Comparison of ENCODE assay signal across 9 mouse cellular contexts in genomic region chr13:29823906-29824305, GRCm38 (mm10). TPM values are rescaled to one million over a fixed set of nuclear protein-coding genes. Genes with fewer than 3 reads are reported as not detected.
A peak's percentile ranks its signal among the peaks of the same experiment; 100 is the strongest.
DNase-seq lines count a peak whose midpoint lies in the region; ATAC-seq and TF ChIP-seq lines count a peak whose summit lies in the region.
"Had no signal": no experiment of that assay in that cellular context is flagged by ENCODE, and none has a peak within 500 bp of the region (broad histone marks: within the 10 kb centered on the region; RNA-seq: fewer than 3 reads in every experiment).

No protein-coding gene starts in this region.

- H3K9ac ChIP-seq in kidney, embryonic 15.5 days: no peak overlapping the region
- H3K9ac ChIP-seq in intestine, embryonic 15.5 days: no peak overlapping the region
- no peak overlapping the region for H3K9ac ChIP-seq in midbrain, postnatal 0 days (replicated peaks; ENCODE audit: low read length, poor library complexity, severe bottlenecking)
- H3K9ac ChIP-seq: liver, embryonic 14.5 days had no signal

- H3K36me3 ChIP-seq in kidney, embryonic 15.5 days: no peaks in the 10 kb centered on the region
- H3K36me3 ChIP-seq in kidney, adult 2 months (ENCODE audit: control insufficient read depth, insufficient read depth, low read length): no peaks in the 10 kb centered on the region
- H3K36me3 ChIP-seq in embryonic facial prominence, embryonic 10.5 days (replicated peaks): no peaks in the 10 kb centered on the region
- no peaks in the 10 kb centered on the region for H3K36me3 ChIP-seq in intestine, embryonic 15.5 days
- H3K36me3 ChIP-seq in midbrain, postnatal 0 days (ENCODE audit: insufficient read depth, low read length): no peaks in the 10 kb centered on the region

- no peaks in the 10 kb centered on the region for H3K4me1 ChIP-seq in kidney, embryonic 15.5 days
- no peaks in the 10 kb centered on the region for H3K4me1 ChIP-seq in kidney, adult 2 months (ENCODE audit: control insufficient read depth, insufficient read depth, low read length)
- H3K4me1 ChIP-seq in embryonic facial prominence, embryonic 10.5 days: peaks cover 12% of the 10 kb centered on the region; the same call in 1 of the 2 replicates
- no peaks in the 10 kb centered on the region; the same call in 1 of the 2 replicates for H3K4me1 ChIP-seq in intestine, embryonic 15.5 days (replicated peaks)
- no peaks in the 10 kb centered on the region for H3K4me1 ChIP-seq in midbrain, postnatal 0 days (ENCODE audit: insufficient read depth, low read length)

- H3K27ac ChIP-seq in kidney, embryonic 15.5 days: no peak overlapping the region
- H3K27ac ChIP-seq in kidney, adult 2 months (ENCODE audit: insufficient read depth, low read depth, low read length): no peak overlapping the region
- peak overlapping the region; percentile 40; the same call in 1 of the 2 replicates for H3K27ac ChIP-seq in embryonic facial prominence, embryonic 10.5 days (replicated peaks)
- H3K27ac ChIP-seq in intestine, embryonic 15.5 days: no peak overlapping the region
- H3K27ac ChIP-seq in midbrain, postnatal 0 days (ENCODE audit: low read depth, low read length): no peak overlapping the region
- H3K27ac ChIP-seq: liver, embryonic 14.5 days had no signal

- TF ChIP-seq CTCF in kidney, adult 2 months (conservative IDR thresholded peaks at IDR 0.05; ENCODE audit: insufficient read depth, insufficient read length, low read depth, low read length): no peak
- TF ChIP-seq CTCF in midbrain, postnatal 0 days (IDR thresholded peaks at IDR 0.05): peak; percentile 78

- H3K4me2 ChIP-seq in kidney, embryonic 15.5 days: no peak overlapping the region
- H3K4me2 ChIP-seq in intestine, embryonic 15.5 days (replicated peaks): no peak overlapping the region
- no peak overlapping the region for H3K4me2 ChIP-seq in midbrain, postnatal 0 days (ENCODE audit: low read depth, low read length, poor library complexity, severe bottlenecking)

- WGBS in kidney, embryonic 15.5 days: 58% methylated on average over 9 of the region's 9 CpGs
- WGBS in kidney, adult 2 months: 71% methylated on average over 9 of the region's 9 CpGs
- 81% methylated on average over 9 of the region's 9 CpGs for WGBS in embryonic facial prominence, embryonic 10.5 days
- WGBS in intestine, embryonic 15.5 days: 67% methylated on average over 9 of the region's 9 CpGs
- WGBS in midbrain, postnatal 0 days: 39% methylated on average over 9 of the region's 9 CpGs

- no peak overlapping the region for H3K4me3 ChIP-seq in kidney, embryonic 15.5 days (replicated peaks)
- no peak overlapping the region for H3K4me3 ChIP-seq in kidney, adult 2 months (ENCODE audit: insufficient read depth, low read depth, low read length)
- no peak overlapping the region for H3K4me3 ChIP-seq in embryonic facial prominence, embryonic 10.5 days
- no peak overlapping the region for H3K4me3 ChIP-seq in intestine, embryonic 15.5 days (replicated peaks)
- H3K4me3 ChIP-seq in midbrain, postnatal 0 days (ENCODE audit: low read depth, low read length): no peak overlapping the region

- ATAC-seq in kidney, embryonic 15.5 days (replicated peaks; ENCODE audit: low FRiP score): 0 out of 2 replicates have a peak, but pooled peaks have one; percentile 25
- ATAC-seq in intestine, embryonic 15.5 days: 0 out of 2 replicates have a peak, but pooled peaks have one; percentile 25
- ATAC-seq in midbrain, postnatal 0 days (ENCODE audit: low FRiP score): peak; percentile 79; the same call in 1 of the 2 replicates

- H3K27me3 ChIP-seq in kidney, embryonic 15.5 days: no peaks in the 10 kb centered on the region
- no peaks in the 10 kb centered on the region for H3K27me3 ChIP-seq in kidney, adult 2 months (replicated peaks; ENCODE audit: control insufficient read depth, insufficient read depth, low read length)
- H3K27me3 ChIP-seq in embryonic facial prominence, embryonic 10.5 days (replicated peaks; ENCODE audit: low read depth, poor library complexity, severe bottlenecking): no peaks in the 10 kb centered on the region
- no peaks in the 10 kb centered on the region for H3K27me3 ChIP-seq in intestine, embryonic 15.5 days (replicated peaks)
- no peaks in the 10 kb centered on the region for H3K27me3 ChIP-seq in midbrain, postnatal 0 days (ENCODE audit: insufficient read depth, low read length)

- H3K9me3 ChIP-seq in kidney, embryonic 15.5 days (replicated peaks): no peaks in the 10 kb centered on the region
- H3K9me3 ChIP-seq in embryonic facial prominence, embryonic 10.5 days: no peaks in the 10 kb centered on the region
- no peaks in the 10 kb centered on the region for H3K9me3 ChIP-seq in intestine, embryonic 15.5 days
- H3K9me3 ChIP-seq in midbrain, postnatal 0 days (ENCODE audit: low read length): no peaks in the 10 kb centered on the region

- no peak for TF ChIP-seq POLR2A in kidney, adult 2 months (IDR thresholded peaks at IDR 0.05; ENCODE audit: low read depth, low read length)

- DNase-seq in kidney, adult 2 months: no peak
- no peak for DNase-seq in embryonic facial prominence, embryonic 10.5 days (ENCODE audit: low spot score)
- DNase-seq in midbrain, postnatal 0 days (ENCODE audit: low spot score): peak; percentile 78
- no peak for DNase-seq in spleen, postnatal 4 days (ENCODE audit: low spot score in 2 of 2)
- no peak for DNase-seq in Muller cell, postnatal 12 days (ENCODE audit: inconsistent ontology term)
- no peak for DNase-seq in kidney, postnatal 25 days

RNA-seq across cellular contexts. Expression of gene Cdkal1, which starts 31.6 kb away (rescaled TPM):
- 33.5 and 34.7 TPM in 2 replicates for polyA plus RNA-seq in kidney, embryonic 15.5 days (2015; fragmentation: Nextera tagmentation; extraction: Ambion mirVana)
- polyA plus RNA-seq in kidney, adult 2 months (2012; rRNA removed): 3.3 and 4.4 TPM in 2 replicates
- polyA plus RNA-seq in embryonic facial prominence, embryonic 10.5 days (2016; fragmentation: Nextera tagmentation; extraction: Ambion mirVana): 33.8 and 35.2 TPM in 2 replicates
- 26.0 and 30.4 TPM in 2 replicates for polyA plus RNA-seq in intestine, embryonic 15.5 days (2015; fragmentation: Nextera tagmentation; extraction: Ambion mirVana)
- total RNA-seq in midbrain, postnatal 0 days (2014; rRNA removed): 13.1 and 17.6 TPM in 2 replicates
- polyA plus RNA-seq in midbrain, postnatal 0 days (2015; fragmentation: Nextera tagmentation; extraction: Ambion mirVana): 16.7 and 17.4 TPM in 2 replicates

Comparison
In these comparisons a context has a peak if more than half of its experiments do, and no peak if none do; other contexts are left out.
1. ATAC-seq: peak in every context shown above with its lines; median percentile 79 in midbrain, postnatal 0 days; 25 in kidney, embryonic 15.5 days; 25 in intestine, embryonic 15.5 days.